Mouse (Mus musculus): ENCODE results near the gene Mroh7.

GRCm38 (mm10) chr4:106647137-106647536 lies 83.6 kb downstream of the Mroh7 start:
- TF ChIP-seq CTCF (IDR thresholded peaks at IDR 0.05; ENCODE audit: extremely low read depth, insufficient read length, insufficient replicate concordance, low read depth, low read length), result no peak
- TF ChIP-seq POLR2A (IDR thresholded peaks at IDR 0.05; ENCODE audit: low read depth, low read length), result no peak
